Mouse (Mus musculus) large intestine, adult 2 months (tissue): ENCODE results near the gene Olfr1019. TPM values are rescaled to one million over a fixed set of nuclear protein-coding genes. Genes with fewer than 3 reads are reported as not detected.

Experiments used
- DNase-seq: peaks from one replicate; pipeline ENCODE4 v3.0.0-alpha.2; 2012; ENCODE audit warnings: low read depth, low spot score
- WGBS: fragments of 180-500 bp; shearing (Covaris S2); methylation state at CpG from one replicate; pipeline ENCODE4 v1.1.7; 2018; 5-methylcytosine and 5-hydroxymethylcytosine counted together
- polyA plus RNA-seq: library from polyadenylated mRNA; depleted of rRNA; stranded (reverse); fragments of >200 nt; gene quantifications from 2 replicates; pipeline ENCODE4 v1.2.3, GENCODE M21; 2012; rRNA removed

Gene Olfr1019
- polyA plus RNA-seq = not detected in 2 replicates

GRCm38 (mm10) chr2:85845383-85845782 is at the start of gene Olfr1019:
TSS of gene Olfr1019 (minus strand) at chr2:85845483.
- DNase-seq = no peak

- WGBS = 48% methylated on average over 2 of the region's 2 CpGs
- DNase-seq = no peak
Measured at GRCm38 (mm10) chr2:85885340-85885739, 40.1 kb upstream of the Olfr1019 start, which contains the start of gene Olfr1023. TSS of gene Olfr1023 (plus strand) at chr2:85885640.

- WGBS = 40% methylated on average over 2 of the region's 2 CpGs
- DNase-seq = no peak
Measured at GRCm38 (mm10) chr2:85868294-85868693, 23.0 kb upstream of the Olfr1019 start, which contains the start of gene Olfr1022. TSS of gene Olfr1022 (plus strand) at chr2:85868594.

- 86% methylated on average over 1 of the region's 1 CpGs for WGBS
- no peak for DNase-seq
Measured at GRCm38 (mm10) chr2:85846730-85847129, 1.4 kb upstream of the Olfr1019 start, which contains the start of gene Olfr1020. TSS of gene Olfr1020 (plus strand) at chr2:85847030.

GRCm38 (mm10) chr2:85818179-85818578 is 27.1 kb downstream of the Olfr1019 start, which contains the start of gene Olfr1018:
TSS of gene Olfr1018 (plus strand) at chr2:85818479.
- no peak for DNase-seq

GRCm38 (mm10) chr2:85804501-85804900 is 40.8 kb downstream of the Olfr1019 start:
- WGBS = 85% methylated on average over 4 of the region's 4 CpGs
- no peak for DNase-seq

- WGBS = 87% methylated on average over 2 of the region's 2 CpGs
- DNase-seq = no peak
Measured at GRCm38 (mm10) chr2:85802444-85802843, 42.8 kb downstream of the Olfr1019 start, which contains the start of gene Olfr1016. TSS of gene Olfr1016 (minus strand) at chr2:85802544.

GRCm38 (mm10) chr2:85792331-85792730 is 53.0 kb downstream of the Olfr1019 start:
- DNase-seq = no peak
- WGBS = 58% methylated on average over 2 of the region's 2 CpGs

Other genes with a start within 250 kb of the Olfr1019 start
- gene Olfr1000, start 233.6 kb downstream of the Olfr1019 start, polyA plus RNA-seq = not detected in 2 replicates
- gene Olfr1002, start 194.8 kb downstream of the Olfr1019 start, polyA plus RNA-seq = not detected in 2 replicates
- gene Olfr154, start 181.0 kb downstream of the Olfr1019 start, polyA plus RNA-seq = not detected in 2 replicates
- not detected in 2 replicates for gene Olfr1006, start 166.7 kb downstream of the Olfr1019 start, polyA plus RNA-seq
- gene Olfr1008, start 156.1 kb downstream of the Olfr1019 start, polyA plus RNA-seq = not detected in 2 replicates
- gene Olfr1009, start 130.1 kb downstream of the Olfr1019 start, polyA plus RNA-seq = not detected in 2 replicates
- gene Olfr1012, start 82.7 kb downstream of the Olfr1019 start, polyA plus RNA-seq = not detected in 2 replicates
- not detected in 2 replicates for gene Olfr1013, start 78.4 kb downstream of the Olfr1019 start, polyA plus RNA-seq
- gene Olfr1014, start 72.8 kb downstream of the Olfr1019 start, polyA plus RNA-seq = not detected in 2 replicates
- not detected in 2 replicates for gene Olfr1015, start 63.5 kb downstream of the Olfr1019 start, polyA plus RNA-seq
- not detected in 2 replicates for gene Olfr1016, start 42.9 kb downstream of the Olfr1019 start, polyA plus RNA-seq
- not detected in 2 replicates for gene Olfr1018, start 27.0 kb downstream of the Olfr1019 start, polyA plus RNA-seq
- not detected in 2 replicates for gene Olfr1020, start 1.5 kb upstream of the Olfr1019 start, polyA plus RNA-seq
- gene Olfr1022, start 23.1 kb upstream of the Olfr1019 start, polyA plus RNA-seq = not detected in 2 replicates
- gene Olfr1023, start 40.2 kb upstream of the Olfr1019 start, polyA plus RNA-seq = not detected in 2 replicates
- not detected in 2 replicates for gene Olfr1024, start 59.6 kb upstream of the Olfr1019 start, polyA plus RNA-seq
- not detected in 2 replicates for gene Olfr1025-ps1, start 69.7 kb upstream of the Olfr1019 start, polyA plus RNA-seq
- not detected in 2 replicates for gene Olfr1026, start 76.1 kb upstream of the Olfr1019 start, polyA plus RNA-seq
- gene Olfr1028, start 105.0 kb upstream of the Olfr1019 start, polyA plus RNA-seq = not detected in 2 replicates
- gene Olfr1029, start 128.4 kb upstream of the Olfr1019 start, polyA plus RNA-seq = not detected in 2 replicates
- gene Olfr1030, start 133.8 kb upstream of the Olfr1019 start, polyA plus RNA-seq = not detected in 2 replicates
- gene Olfr1031, start 144.8 kb upstream of the Olfr1019 start, polyA plus RNA-seq = not detected in 2 replicates
- gene Olfr1032, start 160.1 kb upstream of the Olfr1019 start, polyA plus RNA-seq = not detected in 2 replicates
- gene Olfr1033, start 175.2 kb upstream of the Olfr1019 start, polyA plus RNA-seq = 0.12 and 0.34 TPM in 2 replicates
- 0.01 and 0.03 TPM in 2 replicates for gene Olfr1034, start 200.4 kb upstream of the Olfr1019 start, polyA plus RNA-seq
- gene Olfr1036, start 228.5 kb upstream of the Olfr1019 start, polyA plus RNA-seq = not detected in 2 replicates
- not detected in 2 replicates for gene Olfr1037, start 241.9 kb upstream of the Olfr1019 start, polyA plus RNA-seq